Mouse (Mus musculus) MEL (cell line): ENCODE measurements around the gene Fgd3. TPM values are rescaled to one million over a fixed set of nuclear protein-coding genes. Genes with fewer than 3 reads are reported as not detected.
A peak's percentile ranks its signal among the peaks of the same experiment; 100 is the strongest.

Experiments
- DNase-seq: peaks from one replicate; pipeline ENCODE4 v3.0.0; 2011; ENCODE audit warnings: low read depth, low spot score
- H3K27ac ChIP-seq: 2 replicates; pipeline ENCODE4 v1.5.1; 2012; ENCODE audit warnings: low read depth, mild to moderate bottlenecking, control low read depth, low read length, moderate library complexity; ENCODE audit not compliant: control insufficient read depth
- H3K27me3 ChIP-seq, 2 experiments: fragments of 150-350 bp in 1 of 2; sonication (generic) in 1 of 2; 2 replicates each; pipeline ENCODE4 v1.6.1; 2012; ENCODE audit warnings: low read length in 2 of 2, mild to moderate bottlenecking in 2 of 2, improper control_type of control experiment in 1 of 2, moderate library complexity in 1 of 2; ENCODE audit not compliant: insufficient read depth in 2 of 2, control insufficient read depth in 1 of 2
- H3K36me3 ChIP-seq, 2 experiments: 2 replicates each; pipeline ENCODE4 v1.6.1; 2012 to 2014; ENCODE audit warnings: low read length in 2 of 2, improper control_type of control experiment in 1 of 2, inconsistent platforms in 1 of 2, mild to moderate bottlenecking in 1 of 2; ENCODE audit not compliant: insufficient read depth in 2 of 2, control insufficient read depth in 1 of 2
- H3K4me1 ChIP-seq, 2 experiments: fragments of 150-350 bp in 1 of 2; sonication (generic) in 1 of 2; 2 replicates each; pipeline ENCODE4 v1.6.1; 2012; ENCODE audit warnings: low read length in 2 of 2, improper control_type of control experiment in 1 of 2, mild to moderate bottlenecking in 1 of 2; ENCODE audit not compliant: insufficient read depth in 2 of 2, control insufficient read depth in 1 of 2
- H3K4me3 ChIP-seq, 2 experiments: fragments of 150-350 bp in 1 of 2; sonication (generic) in 1 of 2; 2 replicates each; pipeline ENCODE4 v1.5.1; 2012; ENCODE audit warnings: low read depth in 2 of 2, low read length in 2 of 2, mild to moderate bottlenecking in 2 of 2, moderate library complexity in 2 of 2, control low read depth in 1 of 2, improper control_type of control experiment in 1 of 2; ENCODE audit not compliant: control insufficient read depth in 1 of 2, insufficient read depth in 1 of 2
- H3K79me2 ChIP-seq: 2 replicates; pipeline ENCODE4 v1.6.1; 2012; ENCODE audit warnings: mild to moderate bottlenecking, low read length, moderate library complexity; ENCODE audit not compliant: control insufficient read depth, poor library complexity, insufficient read depth
- H3K9ac ChIP-seq: 2 replicates; pipeline ENCODE4 v1.6.1; 2012; ENCODE audit warnings: low read depth, mild to moderate bottlenecking, control low read depth, low read length, moderate library complexity; ENCODE audit not compliant: control insufficient read depth, poor library complexity, severe bottlenecking
- H3K9me3 ChIP-seq: fragments of 150-350 bp; sonication (generic); replicated peaks from 2 replicates; pipeline ENCODE4 v1.6.1; 2012; ENCODE audit warnings: mild to moderate bottlenecking, low read length, improper control_type of control experiment, moderate library complexity; ENCODE audit not compliant: insufficient read depth
- BHLHE40 ChIP-seq: IDR thresholded peaks from 2 replicates; pipeline ENCODE4 v1.6.1; 2012; ENCODE audit warnings: low read depth, mild to moderate bottlenecking, inconsistent platforms, low read length, improper control_type of control experiment, borderline replicate concordance
- CHD2 ChIP-seq: IDR thresholded peaks from 2 replicates; pipeline ENCODE4 v1.6.1; 2011; ENCODE audit warnings: low read length, improper control_type of control experiment
- CTCF ChIP-seq, 3 experiments: IDR thresholded peaks in 2 of 3; conservative IDR thresholded peaks in 1 of 3; 2 replicates each; pipeline ENCODE4 v1.5.1; 2011 to 2012; ENCODE audit warnings: low read length in 3 of 3, low read depth in 2 of 3, mild to moderate bottlenecking in 2 of 3, improper control_type of control experiment in 1 of 3, inconsistent platforms in 1 of 3, mixed read lengths in 1 of 3, moderate library complexity in 1 of 3; ENCODE audit not compliant: control insufficient read depth in 1 of 3, insufficient read depth in 1 of 3, poor library complexity in 1 of 3, severe bottlenecking in 1 of 3
- E2F4 ChIP-seq: IDR thresholded peaks from 2 replicates; pipeline ENCODE4 v1.6.1; 2011; ENCODE audit warnings: low read depth, low read length, improper control_type of control experiment, borderline replicate concordance
- EP300 ChIP-seq, 2 experiments: IDR thresholded peaks; 2 replicates each; pipeline ENCODE4 v1.6.1; 2011; ENCODE audit warnings: improper control_type of control experiment in 2 of 2, low read length in 2 of 2, low read depth in 1 of 2, mild to moderate bottlenecking in 1 of 2
- ETS1 ChIP-seq: IDR thresholded peaks from 2 replicates; pipeline ENCODE4 v1.6.1; 2012; ENCODE audit warnings: low read depth, mild to moderate bottlenecking, inconsistent platforms, low read length, improper control_type of control experiment, moderate library complexity
- GATA1 ChIP-seq: IDR thresholded peaks from 2 replicates; pipeline ENCODE4 v1.6.1; 2011; ENCODE audit warnings: low read depth, low read length, improper control_type of control experiment
- HCFC1 ChIP-seq: IDR thresholded peaks from 2 replicates; pipeline ENCODE4 v1.6.1; 2012; ENCODE audit warnings: low read depth, mild to moderate bottlenecking, inconsistent platforms, low read length, improper control_type of control experiment, moderate library complexity
- JUND ChIP-seq: IDR thresholded peaks from 2 replicates; pipeline ENCODE4 v1.6.1; 2011; ENCODE audit warnings: low read depth, mild to moderate bottlenecking, improper control_type of control experiment, low read length
- KAT2A ChIP-seq: conservative IDR thresholded peaks from 2 replicates; pipeline ENCODE4 v1.6.1; 2012; ENCODE audit warnings: low read depth, low read length, improper control_type of control experiment, inconsistent platforms
- MAFK ChIP-seq: IDR thresholded peaks from 2 replicates; pipeline ENCODE4 v1.6.1; 2011; ENCODE audit warnings: low read depth, mild to moderate bottlenecking, low read length, improper control_type of control experiment, borderline replicate concordance
- MEF2A ChIP-seq: IDR thresholded peaks from 2 replicates; pipeline ENCODE4 v1.6.1; 2014; ENCODE audit warnings: low read depth, mild to moderate bottlenecking, inconsistent platforms, low read length, improper control_type of control experiment; ENCODE audit not compliant: poor library complexity, insufficient replicate concordance, severe bottlenecking; ENCODE audit errors: extremely low read depth
- MXI1 ChIP-seq: IDR thresholded peaks from 2 replicates; pipeline ENCODE4 v1.6.1; 2011; ENCODE audit warnings: mild to moderate bottlenecking, low read depth, low read length, improper control_type of control experiment
- MYB ChIP-seq: IDR thresholded peaks from 2 replicates; pipeline ENCODE4 v1.6.1; 2011; ENCODE audit warnings: mild to moderate bottlenecking, low read depth, low read length, improper control_type of control experiment
- MYC ChIP-seq: IDR thresholded peaks from 2 replicates; pipeline ENCODE4 v1.6.1; 2011; ENCODE audit warnings: low read depth, mild to moderate bottlenecking, low read length, improper control_type of control experiment, moderate library complexity
- NELFE ChIP-seq: IDR thresholded peaks from 2 replicates; pipeline ENCODE4 v1.6.1; 2011; ENCODE audit warnings: low read depth, low read length, improper control_type of control experiment
- NRF1 ChIP-seq: IDR thresholded peaks from 2 replicates; pipeline ENCODE4 v1.6.1; 2014; ENCODE audit warnings: low read depth, mild to moderate bottlenecking, inconsistent platforms, low read length, improper control_type of control experiment, moderate library complexity; ENCODE audit not compliant: poor library complexity, insufficient read depth, severe bottlenecking
- POLR2AphosphoS2 ChIP-seq: IDR thresholded peaks from 2 replicates; pipeline ENCODE4 v1.6.1; 2011; ENCODE audit warnings: low read length, improper control_type of control experiment
- RAD21 ChIP-seq: IDR thresholded peaks from 2 replicates; pipeline ENCODE4 v1.6.1; 2011; ENCODE audit warnings: mild to moderate bottlenecking, low read depth, low read length, improper control_type of control experiment
- SIN3A ChIP-seq: IDR thresholded peaks from 2 replicates; pipeline ENCODE4 v1.6.1; 2012; ENCODE audit warnings: low read length, improper control_type of control experiment, inconsistent platforms
- TAL1 ChIP-seq: IDR thresholded peaks from 2 replicates; pipeline ENCODE4 v1.6.1; 2012; ENCODE audit warnings: mild to moderate bottlenecking, inconsistent platforms, low read length, moderate library complexity, mixed read lengths
- TBP ChIP-seq: IDR thresholded peaks from 2 replicates; pipeline ENCODE4 v1.8.0; 2011; ENCODE audit warnings: low read depth, low read length, improper control_type of control experiment
- ZMIZ1 ChIP-seq: IDR thresholded peaks from 2 replicates; pipeline ENCODE4 v1.6.1; 2012; ENCODE audit warnings: low read depth, mild to moderate bottlenecking, inconsistent platforms, low read length, improper control_type of control experiment, moderate library complexity
- ZNF384 ChIP-seq: IDR thresholded peaks from 2 replicates; pipeline ENCODE4 v1.6.1; 2012; ENCODE audit warnings: low read depth, mild to moderate bottlenecking, inconsistent platforms, low read length, improper control_type of control experiment
- polyA plus RNA-seq, 2 experiments: library from polyadenylated mRNA; stranded (reverse) in 1 of 2; unstranded in 1 of 2; fragments of >175 nt in 1 of 2; fragments of >200 nt in 1 of 2; gene quantifications; 2 replicates each; pipeline versions ENCODE4 v1.2.1 to v1.2.4; 2012; ENCODE audit warnings: low replicate concordance in 2 of 2, low read depth in 1 of 2; ENCODE audit not compliant: insufficient read length in 2 of 2, insufficient read depth in 1 of 2, missing spikeins in 1 of 2
- total RNA-seq: library from RNA; depleted of rRNA; stranded (reverse); fragments of 300-350 nt; gene quantifications from 2 replicates; pipeline ENCODE4 v1.2.3, GENCODE M21; 2012

Gene Fgd3
- total and polyA plus RNA-seq, 3 experiments = 5.0 to 6.9 TPM; not detected in 1

GRCm38 (mm10) chr13:49283686-49284085 lies 36.4 kb downstream of the Fgd3 start:
- Histone ChIP-seq H3K9ac (no peak overlapping the region), H3K4me1 (no peaks in the 10 kb centered on the region), H3K9me3 (no peaks in the 10 kb centered on the region), H3K27ac (no peak overlapping the region), H3K4me3 (no peak overlapping the region), H3K27me3 (no peaks in the 10 kb centered on the region), H3K36me3 (peaks cover 0 to 5% of the 10 kb centered on the region in 2 experiments; a peak in 1 of 4 replicates), H3K79me2 (no peaks in the 10 kb centered on the region)
- DNase-seq = peak; percentile 38
- TF ChIP-seq CHD2 = no peak
- peak in 1 of 2 experiments; percentile 37; a peak in 1 of 4 replicates for TF ChIP-seq EP300 (IDR thresholded peaks at IDR 0.05; ENCODE audit: low read depth in 1 of 2, low read length in 2 of 2)

- TF ChIP-seq EP300 (IDR thresholded peaks at IDR 0.05; ENCODE audit: low read depth in 1 of 2, low read length in 2 of 2) (peak in 1 of 2 experiments; percentile 24; a peak in 1 of 4 replicates), TAL1 (peak; percentile 38; the same call in 1 of the 2 replicates), GATA1 (0 out of 2 replicates have a peak, but pooled peaks have one; percentile 25), CTCF (IDR thresholded peaks at IDR 0.05 in 2 of 3, conservative IDR thresholded peaks at IDR 0.05 in 1 of 3; ENCODE audit: control insufficient read depth in 1 of 3, insufficient read depth in 1 of 3, low read depth in 2 of 3, low read length in 3 of 3, poor library complexity in 1 of 3, severe bottlenecking in 1 of 3) (no peak), ETS1 (no peak), MXI1 (no peak), BHLHE40 (no peak)
- TF ChIP-seq, all 39 proteins: peak for 3
- no peak overlapping the region for H3K4me3 ChIP-seq
- no peaks in the 10 kb centered on the region for H3K9me3 ChIP-seq
- H3K36me3 ChIP-seq = peaks cover 0 to 5% of the 10 kb centered on the region in 2 experiments; a peak in 1 of 4 replicates
- no peaks in the 10 kb centered on the region for H3K27me3 ChIP-seq
- DNase-seq = peak; percentile 28
- no peaks in the 10 kb centered on the region for H3K79me2 ChIP-seq
- H3K27ac ChIP-seq = no peak overlapping the region
- no peak overlapping the region for H3K9ac ChIP-seq
- no peaks in the 10 kb centered on the region for H3K4me1 ChIP-seq
These were observed 37.9 kb downstream of the Fgd3 start for GRCm38 (mm10) chr13:49282168-49282567.

GRCm38 (mm10) chr13:49271831-49272765 lies 48.0 kb downstream of the Fgd3 start:
- Histone ChIP-seq H3K27me3 (no peaks in the 10 kb centered on the region), H3K9me3 (no peaks in the 10 kb centered on the region), H3K4me1 (peaks cover 0 to 32% of the 10 kb centered on the region in 2 experiments; a peak in 3 of 4 replicates), H3K9ac (no peak overlapping the region), H3K36me3 (peaks cover 0 to 11% of the 10 kb centered on the region in 2 experiments; a peak in 3 of 4 replicates), H3K4me3 (no peak overlapping the region), H3K27ac (peak overlapping the region; percentile 40; the same call in 1 of the 2 replicates), H3K79me2 (no peaks in the 10 kb centered on the region)
- peak; percentile 89 for DNase-seq
- TF ChIP-seq KAT2A (no peak), ZNF384 (no peak), E2F4 (no peak), JUND (no peak), ZMIZ1 (no peak), POLR2AphosphoS2 (no peak), MYB (no peak), SIN3A (no peak), MAFK (no peak), MYC (peak; percentile 38; the same call in 1 of the 2 replicates), RAD21 (no peak), MXI1 (no peak), HCFC1 (no peak), GATA1 (no peak), NRF1 (no peak), MEF2A (no peak), NELFE (no peak), TBP (peak; percentile 95)
